Mouse (Mus musculus) ES-E14 (cell line): ENCODE measurements around the gene Inpp5e. TPM values are rescaled to one million over a fixed set of nuclear protein-coding genes. Genes with fewer than 3 reads are reported as not detected.

ENCODE experiments used
- DNase-seq: peaks from one replicate; pipeline ENCODE4 v3.0.0-alpha.2; 2013; ENCODE audit warnings: low read depth, low spot score
- H3K27ac ChIP-seq: 2 replicates; pipeline ENCODE4 v1.5.1; 2012; ENCODE audit warnings: low read depth, mild to moderate bottlenecking, low read length, moderate library complexity, mixed read lengths; ENCODE audit not compliant: poor library complexity, insufficient read depth, severe bottlenecking
- H3K36me3 ChIP-seq: 2 replicates; pipeline ENCODE4 v1.6.1; 2012; ENCODE audit warnings: mild to moderate bottlenecking, low read length, moderate library complexity, mixed read lengths; ENCODE audit not compliant: control insufficient read depth, poor library complexity, insufficient read depth, severe bottlenecking
- H3K4me1 ChIP-seq, 2 experiments: fragments of 150-350 bp in 1 of 2; sonication (generic) in 1 of 2; 2 replicates each; pipeline ENCODE4 v1.6.1; 2012; ENCODE audit warnings: low read length in 2 of 2, mild to moderate bottlenecking in 1 of 2, mixed read lengths in 1 of 2; ENCODE audit not compliant: control insufficient read depth in 2 of 2, insufficient read depth in 2 of 2, poor library complexity in 1 of 2
- H3K4me3 ChIP-seq, 2 experiments: fragments of 150-350 bp in 1 of 2; sonication (generic) in 1 of 2; 2 replicates each; pipeline ENCODE4 v1.5.1; 2012; ENCODE audit warnings: low read length in 2 of 2, low read depth in 1 of 2, mild to moderate bottlenecking in 1 of 2, mixed read lengths in 1 of 2; ENCODE audit not compliant: insufficient read depth in 1 of 2, poor library complexity in 1 of 2, severe bottlenecking in 1 of 2
- H3K9ac ChIP-seq: 2 replicates; pipeline ENCODE4 v1.6.1; 2012; ENCODE audit warnings: low read depth, mild to moderate bottlenecking, low read length, mixed read lengths; ENCODE audit not compliant: poor library complexity, insufficient read depth, severe bottlenecking
- H3K9me3 ChIP-seq: fragments of 150-350 bp; sonication (generic); 2 replicates; pipeline ENCODE4 v1.6.1; 2012; ENCODE audit warnings: low read depth, mild to moderate bottlenecking, low read length; ENCODE audit not compliant: control insufficient read depth, insufficient read depth
- CHD2 ChIP-seq: IDR thresholded peaks from 2 replicates; pipeline ENCODE4 v1.6.1; 2014; ENCODE audit warnings: mild to moderate bottlenecking, low read depth, low read length, inconsistent platforms
- HCFC1 ChIP-seq: IDR thresholded peaks from 2 replicates; pipeline ENCODE4 v1.6.1; 2012; ENCODE audit warnings: low read length, inconsistent platforms, borderline replicate concordance; ENCODE audit not compliant: insufficient read depth
- MAFK ChIP-seq: IDR thresholded peaks from 2 replicates; pipeline ENCODE4 v1.6.1; 2014; ENCODE audit warnings: mild to moderate bottlenecking, low read depth, low read length, inconsistent platforms; ENCODE audit not compliant: insufficient read depth
- ZC3H11A ChIP-seq: IDR thresholded peaks from 2 replicates; pipeline ENCODE4 v1.6.1; 2012; ENCODE audit warnings: low read depth, mild to moderate bottlenecking, inconsistent platforms, low read length, borderline replicate concordance
- ZNF384 ChIP-seq: IDR thresholded peaks from 2 replicates; pipeline ENCODE4 v1.6.1; 2012; ENCODE audit warnings: low read depth, low read length, inconsistent platforms
- in situ Hi-C, 2 experiments: fragments of 600-800 bp; cut with MboI; formaldehyde crosslinking; loops; one replicate each; pipeline ENCODE4 v1.15.1; 2025; ENCODE audit warnings: low sequenced_read_pairs in 2 of 2, inconsistent platforms in 1 of 2; ENCODE audit not compliant: unreplicated experiment in 2 of 2
- total RNA-seq: library from RNA; depleted of rRNA; stranded (reverse); fragments of 300-350 nt; gene quantifications from 2 replicates; pipeline ENCODE4 v1.2.3, GENCODE M21; 2012

Gene Inpp5e
- total RNA-seq, 1 experiment = 13.6 TPM

GRCm38 (mm10) chr2:26364738-26365465, 44.1 kb downstream of the Inpp5e start:
- DNase-seq = no peak
- Histone ChIP-seq H3K36me3 (peaks cover 64% of the 10 kb centered on the region), H3K9me3 (no peaks in the 10 kb centered on the region), H3K9ac (no peak overlapping the region), H3K4me3 (no peak overlapping the region), H3K4me1 (no peaks in the 10 kb centered on the region), H3K27ac (no peak overlapping the region)
- in situ Hi-C loops = no loop called here
- no peak for TF ChIP-seq ZC3H11A
- TF ChIP-seq CHD2 = no peak
- no peak for TF ChIP-seq MAFK
- TF ChIP-seq HCFC1 = no peak
- TF ChIP-seq ZNF384 = no peak

DNA sequence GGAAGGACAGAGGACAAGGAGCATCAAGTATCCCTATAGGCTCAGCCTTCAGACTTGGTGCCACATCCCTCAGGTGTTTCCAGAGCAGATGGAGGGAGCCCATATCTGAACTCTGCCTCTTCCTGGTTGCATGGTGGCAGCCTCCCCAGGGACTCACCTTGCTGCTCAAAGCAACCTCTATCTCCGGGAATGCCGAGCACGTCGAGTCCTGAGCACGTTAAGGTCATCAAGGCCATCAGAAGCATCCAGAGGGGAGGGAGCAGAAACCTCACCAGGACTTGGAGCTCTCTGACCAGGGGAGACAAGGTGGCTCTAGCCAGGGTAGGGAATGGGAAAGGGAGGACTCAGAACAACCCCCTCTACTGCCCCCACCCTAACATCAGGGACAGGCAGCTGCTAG, 45.5 kb downstream of the Inpp5e start:
- H3K4me3 ChIP-seq = no peak overlapping the region
- H3K9ac ChIP-seq = no peak overlapping the region
- no peak for TF ChIP-seq CHD2
- TF ChIP-seq MAFK = no peak
- no peak for TF ChIP-seq HCFC1
- TF ChIP-seq ZC3H11A = no peak
- TF ChIP-seq ZNF384 = no peak
- H3K4me1 ChIP-seq = no peaks in the 10 kb centered on the region
- in situ Hi-C loops = no loop called here
- H3K36me3 ChIP-seq = peaks cover 50% of the 10 kb centered on the region
- no peaks in the 10 kb centered on the region for H3K9me3 ChIP-seq
- DNase-seq = no peak
- H3K27ac ChIP-seq = no peak overlapping the region

GRCm38 (mm10) chr2:26362991-26363390, 46.0 kb downstream of the Inpp5e start:
- Histone ChIP-seq H3K27ac (no peak overlapping the region), H3K4me3 (no peak overlapping the region), H3K9me3 (no peaks in the 10 kb centered on the region), H3K4me1 (no peaks in the 10 kb centered on the region), H3K9ac (no peak overlapping the region), H3K36me3 (peaks cover 45% of the 10 kb centered on the region)
- in situ Hi-C loops = no loop called here
- TF ChIP-seq MAFK = no peak
- no peak for DNase-seq

DNA sequence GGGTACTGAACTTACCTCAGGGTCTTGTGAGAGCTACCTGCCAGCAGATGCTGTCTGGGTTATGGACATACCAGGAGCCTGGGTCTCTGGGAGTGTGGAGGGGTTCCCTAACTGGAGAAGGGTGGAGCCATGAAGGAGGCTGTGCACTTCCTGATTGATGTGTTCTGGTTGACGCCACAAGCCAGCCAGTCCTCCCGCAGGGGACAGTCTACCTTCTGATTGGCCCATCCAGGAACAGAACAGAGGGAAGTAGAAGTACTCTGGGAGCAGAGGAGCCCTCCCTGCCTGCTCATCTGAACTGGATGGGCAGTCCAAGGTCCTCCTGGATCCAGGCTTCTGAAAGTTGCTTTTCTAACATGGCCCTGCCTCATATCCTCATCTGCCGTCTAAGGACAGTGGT, 48.2 kb downstream of the Inpp5e start, which contains the start of gene Card9:
Gene Card9, minus strand, starts transcription at position 147 of the 400 bp plus-strand sequence.
- H3K9me3 ChIP-seq = no peaks in the 10 kb centered on the region
- TF ChIP-seq HCFC1 = no peak
- TF ChIP-seq ZC3H11A = no peak
- TF ChIP-seq MAFK = no peak
- no peak for TF ChIP-seq ZNF384
- no peak for TF ChIP-seq CHD2

DNA sequence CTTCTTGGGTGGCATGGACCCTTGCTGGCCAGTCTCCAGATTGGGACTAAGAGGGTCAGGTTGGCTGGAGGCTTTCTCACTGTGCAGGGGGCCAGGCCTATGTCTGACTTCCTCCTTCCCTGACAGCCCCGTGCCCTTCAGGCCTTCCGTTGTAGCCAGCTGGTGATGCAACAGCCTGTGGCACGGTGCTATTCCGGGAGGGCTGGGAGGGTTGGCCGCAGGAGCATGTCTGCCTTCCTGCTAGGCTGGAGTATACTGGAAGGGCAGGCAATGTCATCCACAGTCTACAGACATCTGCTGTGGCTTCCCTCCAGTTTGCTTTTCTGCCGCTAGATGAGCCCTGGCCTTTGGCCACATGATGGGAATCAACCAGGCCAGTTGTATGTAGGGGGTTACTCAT, 49.0 kb downstream of the Inpp5e start:
- no peak overlapping the region for H3K4me3 ChIP-seq
- TF ChIP-seq HCFC1 (no peak), MAFK (no peak), ZC3H11A (no peak), CHD2 (no peak), ZNF384 (no peak)
- in situ Hi-C loops = no loop called here
- no peak for DNase-seq
- no peaks in the 10 kb centered on the region for H3K9me3 ChIP-seq
- H3K4me1 ChIP-seq = peaks cover 0 to 13% of the 10 kb centered on the region in 2 experiments; a peak in 2 of 4 replicates
- no peak overlapping the region for H3K27ac ChIP-seq
- H3K36me3 ChIP-seq = peaks cover 15% of the 10 kb centered on the region
- no peak overlapping the region for H3K9ac ChIP-seq

More for the DNA sequence above, 48.2 kb downstream of the Inpp5e start, which contains the start of gene Card9:
- Histone ChIP-seq H3K36me3 (peaks cover 23% of the 10 kb centered on the region), H3K27ac (no peak within 1 kb of the TSS), H3K9ac (no peak within 1 kb of the TSS), H3K4me3 (no peak within 1 kb of the TSS), H3K4me1 (peaks cover 0 to 13% of the 10 kb centered on the region in 2 experiments; a peak in 2 of 4 replicates)
- DNase-seq = no peak
- in situ Hi-C loops = no loop called here
